Mouse (Mus musculus): ENCODE measurements around the gene Gm5485.

GRCm38 (mm10) chr16:48429427-48429826 lies 17.2 kb upstream of the Gm5485 start:
- no peak for TF ChIP-seq CTCF (IDR thresholded peaks at IDR 0.05; ENCODE audit: control insufficient read depth, insufficient read depth, insufficient read length)
- no peak for TF ChIP-seq USF1 (IDR thresholded peaks at IDR 0.05; ENCODE audit: low read depth)
- no peak for TF ChIP-seq FOSL1 (IDR thresholded peaks at IDR 0.05; ENCODE audit: insufficient read depth, low read length, poor library complexity, severe bottlenecking)
- TF ChIP-seq MYOD1 (IDR thresholded peaks at IDR 0.05; ENCODE audit: control insufficient read depth, insufficient read length, low read depth) = no peak
- no peak for TF ChIP-seq MAX (IDR thresholded peaks at IDR 0.05)

All from C2C12 (cell line).